Mouse (Mus musculus): ENCODE data around the gene Fcgrt.

DNA sequence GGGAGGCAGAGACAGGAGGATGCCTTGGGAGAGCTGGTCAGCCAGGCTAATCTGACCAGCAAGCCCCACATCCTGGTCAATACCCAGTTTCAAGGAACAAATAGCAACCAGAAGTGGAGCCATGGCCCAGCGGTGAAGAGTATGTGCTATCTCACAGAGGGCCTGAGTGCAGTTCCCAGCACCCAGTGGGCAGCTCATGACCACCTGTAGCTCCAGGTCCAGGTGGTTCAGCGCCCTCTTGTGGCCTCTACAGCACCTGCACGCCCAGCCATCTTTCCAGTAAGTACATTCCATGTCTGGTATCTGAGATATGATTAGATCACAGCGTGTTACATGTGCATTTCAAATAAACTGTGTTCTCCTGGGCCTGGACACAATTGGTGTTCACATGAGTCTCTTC is 17.6 kb downstream of the Fcgrt start:
- no peak for TF ChIP-seq CTCF (IDR thresholded peaks at IDR 0.05; ENCODE audit: insufficient read depth, low read length)
- TF ChIP-seq POLR2A (IDR thresholded peaks at IDR 0.05; ENCODE audit: borderline replicate concordance, extremely low read depth, low read depth, low read length) = no peak
